Mouse (Mus musculus) lung, adult 2 months (tissue): ENCODE results near the gene Inpp5f.

Source experiments
- CTCF ChIP-seq: fragments of 200-500 bp; IDR thresholded peaks from 2 replicates; pipeline ENCODE4 v1.5.1; 2011; ENCODE audit warnings: mild to moderate bottlenecking, low read length, control low read depth; ENCODE audit not compliant: insufficient read depth
- POLR2A ChIP-seq: fragments of 200-500 bp; IDR thresholded peaks from 2 replicates; pipeline ENCODE4 v1.6.1; 2011; ENCODE audit warnings: low read depth, mild to moderate bottlenecking, control low read depth, low read length, borderline replicate concordance; ENCODE audit errors: extremely low read depth

GRCm38 (mm10) chr7:128671952-128672351 lies 60.8 kb downstream of the Inpp5f start:
- TF ChIP-seq POLR2A (no peak), CTCF (no peak)
